Mouse (Mus musculus) CD4-positive helper T cell, adult 2 months (primary cell): ENCODE data around the gene Nup93.

ENCODE experiments used
- DNase-seq: peaks from one replicate; pipeline ENCODE4 v3.0.0-alpha.2; 2012; ENCODE audit warnings: low read depth, missing footprints, low spot score

Gene Nup93

GRCm38 (mm10) chr8:94317691-94318090 lies 103.3 kb downstream of the Nup93 start:
- DNase-seq, result no peak

GRCm38 (mm10) chr8:94320036-94320435 lies 105.7 kb downstream of the Nup93 start:
- no peak for DNase-seq

- no peak for DNase-seq
Measured at GRCm38 (mm10) chr8:94322083-94322482, 107.7 kb downstream of the Nup93 start.

- DNase-seq, result no peak
Measured at GRCm38 (mm10) chr8:94323041-94323440, 108.7 kb downstream of the Nup93 start.

GRCm38 (mm10) chr8:94324071-94324470 lies 109.7 kb downstream of the Nup93 start:
- DNase-seq, result peak; percentile 32

GRCm38 (mm10) chr8:94326016-94326415 lies 111.7 kb downstream of the Nup93 start:
- DNase-seq, result no peak

GRCm38 (mm10) chr8:94328932-94329728 lies 114.8 kb downstream of the Nup93 start, which contains the start of gene Slc12a3:
Gene Slc12a3 (plus strand): TSS chr8:94329201.
- no peak for DNase-seq

GRCm38 (mm10) chr8:94330733-94331132 lies 116.4 kb downstream of the Nup93 start:
- peak; percentile 76 for DNase-seq

- DNase-seq, result no peak
Measured at GRCm38 (mm10) chr8:94333345-94333744, 119.0 kb downstream of the Nup93 start.

- DNase-seq, result no peak
Measured at GRCm38 (mm10) chr8:94337559-94337958, 123.2 kb downstream of the Nup93 start.

- no peak for DNase-seq
Measured at GRCm38 (mm10) chr8:94340796-94341195, 126.4 kb downstream of the Nup93 start.

GRCm38 (mm10) chr8:94342691-94343090 lies 128.3 kb downstream of the Nup93 start:
- DNase-seq, result no peak

- peak; percentile 80 for DNase-seq
Measured at GRCm38 (mm10) chr8:94343290-94343689, 128.9 kb downstream of the Nup93 start.

GRCm38 (mm10) chr8:94343778-94344320 lies 129.5 kb downstream of the Nup93 start:
- no peak for DNase-seq

GRCm38 (mm10) chr8:94345657-94346056 lies 131.3 kb downstream of the Nup93 start:
- no peak for DNase-seq

GRCm38 (mm10) chr8:94346264-94346663 lies 131.9 kb downstream of the Nup93 start:
- DNase-seq, result no peak

GRCm38 (mm10) chr8:94348425-94348824 lies 134.1 kb downstream of the Nup93 start:
- DNase-seq, result no peak

- no peak for DNase-seq
Measured at GRCm38 (mm10) chr8:94354069-94354531, 139.7 kb downstream of the Nup93 start.

GRCm38 (mm10) chr8:94354571-94354970 lies 140.2 kb downstream of the Nup93 start:
- DNase-seq, result peak; percentile 32

GRCm38 (mm10) chr8:94357220-94357619 lies 142.9 kb downstream of the Nup93 start:
- DNase-seq, result no peak

- DNase-seq, result no peak
Measured at GRCm38 (mm10) chr8:94358541-94358940, 144.2 kb downstream of the Nup93 start.

GRCm38 (mm10) chr8:94361774-94362431 lies 147.5 kb downstream of the Nup93 start:
- no peak for DNase-seq
